Mouse (Mus musculus) adrenal gland, postnatal 14 days (tissue): Measurements from ENCODE around the gene Grm8. TPM values are rescaled to one million over a fixed set of nuclear protein-coding genes. Genes with fewer than 3 reads are reported as not detected.
"Not testable (repeated sequence)": the region's sequence is repeated elsewhere in the genome, so short reads cannot be mapped to it uniquely, and the experiment has no call there.

Source experiments
- DNase-seq: peaks from one replicate; pipeline ENCODE4 v3.0.0; 2021; ENCODE audit warnings: mixed read lengths
- total RNA-seq: library from RNA; stranded (reverse); gene quantifications from 2 replicates; pipeline ENCODE4 v1.2.3, GENCODE M21; 2021

The Grm8 gene
- total RNA-seq, 1 experiment from 2014 or later, result 0.70 TPM

DNA sequence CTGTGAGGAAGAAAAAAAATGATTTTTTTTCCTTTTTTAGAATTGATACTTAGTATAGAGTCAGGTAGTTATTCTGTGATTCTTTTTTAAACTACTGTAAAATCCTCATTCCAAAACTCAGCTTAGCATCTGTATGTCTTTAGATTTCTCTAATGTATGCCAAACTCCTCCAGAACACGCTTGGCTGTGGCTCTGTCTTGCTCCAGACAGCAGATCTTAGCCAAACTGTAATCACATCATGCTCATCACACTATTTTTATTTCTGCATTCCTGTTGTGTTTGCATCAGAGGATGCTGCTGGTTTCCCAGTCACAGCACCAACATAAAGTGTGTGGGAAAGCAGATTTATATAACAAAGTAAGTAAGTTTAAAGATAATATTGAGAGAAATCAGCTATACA lies 249.2 kb downstream of the Grm8 start:
- no peak for DNase-seq

DNA sequence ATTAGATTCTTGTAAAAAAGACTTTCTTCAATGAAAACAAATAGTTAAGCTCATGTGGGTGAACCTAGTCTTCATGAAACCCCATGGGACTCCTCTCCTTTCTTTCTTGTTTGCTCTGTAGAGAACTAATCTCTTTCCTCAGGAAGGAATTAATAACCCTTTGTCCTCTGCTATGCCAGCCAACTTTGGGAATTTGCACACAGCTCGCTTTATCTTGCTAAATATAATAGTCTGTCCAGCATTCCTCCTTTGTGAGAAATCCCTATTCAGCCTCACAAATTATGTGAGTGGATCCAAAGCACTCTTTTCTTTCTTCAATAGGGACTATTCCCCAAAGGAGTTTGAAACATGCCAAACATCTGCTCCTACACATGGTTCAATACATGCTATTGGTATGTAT lies 285.3 kb downstream of the Grm8 start:
- no peak for DNase-seq

DNA sequence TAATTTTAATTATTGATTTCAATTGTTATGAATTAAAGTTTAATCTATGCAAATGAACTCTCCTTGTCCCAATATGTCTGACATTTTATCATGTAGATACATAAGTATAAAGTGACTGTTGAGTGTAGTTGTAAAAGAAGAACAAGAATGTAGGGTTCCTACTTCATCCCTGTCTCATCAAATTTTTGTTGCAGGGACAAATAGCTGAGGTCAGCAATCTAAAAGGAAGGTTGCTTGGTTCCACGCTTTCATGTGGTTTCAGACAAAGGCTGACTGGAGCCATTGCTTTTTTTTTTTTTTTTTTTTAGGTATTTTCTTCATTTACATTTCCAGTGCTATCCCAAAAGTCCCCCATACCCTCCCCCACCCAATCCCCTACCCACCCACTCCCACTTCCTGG lies 298.8 kb downstream of the Grm8 start:
- no peak for DNase-seq

DNA sequence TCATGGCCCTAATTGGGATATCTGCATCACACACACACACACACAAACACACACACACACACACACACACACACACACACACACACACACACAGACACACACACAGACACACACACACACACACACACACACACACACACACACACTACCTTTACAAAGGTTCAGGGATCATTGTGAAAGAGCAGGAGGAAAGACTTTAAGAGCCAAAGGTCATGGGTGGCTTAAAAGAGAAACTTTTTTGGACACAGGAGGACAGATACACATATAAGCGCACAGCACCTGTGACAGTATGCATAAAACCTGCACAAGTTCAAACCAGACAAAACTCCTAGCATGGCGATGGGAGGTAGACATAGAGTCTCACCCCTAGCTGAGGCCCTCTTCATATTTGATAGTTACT lies 315.2 kb downstream of the Grm8 start:
- DNase-seq, result not testable (repeated sequence)

DNA sequence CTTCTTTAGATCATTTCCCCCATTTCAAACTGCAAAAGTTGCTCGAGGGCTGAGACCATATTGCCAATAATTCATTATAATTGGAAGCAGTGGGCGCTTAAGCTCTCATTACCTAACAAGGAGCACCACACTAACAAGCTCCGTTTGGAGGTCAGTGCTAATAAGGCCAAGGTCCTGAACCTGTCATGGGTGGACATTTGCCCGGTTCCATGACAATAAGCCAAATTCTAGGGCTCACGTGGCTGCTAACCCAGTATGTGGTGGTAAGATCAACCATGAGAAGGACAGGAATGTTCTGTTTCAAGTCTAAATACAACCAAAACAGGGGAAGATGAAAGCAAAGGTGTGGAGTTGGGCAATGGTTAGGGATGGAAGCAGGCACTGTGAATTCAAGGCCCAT lies 322.2 kb downstream of the Grm8 start:
- DNase-seq, result no peak

DNA sequence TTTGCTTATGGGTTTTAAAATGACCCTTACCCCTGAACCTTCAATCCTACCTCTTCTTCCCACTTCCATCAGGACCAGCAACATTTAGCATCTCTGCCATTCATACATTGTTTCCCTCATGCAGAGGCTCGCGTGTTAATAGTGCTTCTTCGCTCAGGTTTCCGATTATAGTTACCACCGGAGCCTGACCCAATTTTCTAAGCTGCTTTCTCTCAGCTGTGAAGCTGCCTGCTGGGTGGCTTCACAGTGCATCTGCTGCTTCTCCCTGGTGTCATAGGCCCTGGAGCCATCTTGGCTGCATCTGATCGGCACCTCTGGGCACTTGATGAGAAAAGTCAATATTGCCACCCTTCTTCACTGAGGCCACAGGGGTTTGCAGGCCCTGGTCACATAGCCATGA lies 325.0 kb downstream of the Grm8 start:
- DNase-seq, result no peak

DNA sequence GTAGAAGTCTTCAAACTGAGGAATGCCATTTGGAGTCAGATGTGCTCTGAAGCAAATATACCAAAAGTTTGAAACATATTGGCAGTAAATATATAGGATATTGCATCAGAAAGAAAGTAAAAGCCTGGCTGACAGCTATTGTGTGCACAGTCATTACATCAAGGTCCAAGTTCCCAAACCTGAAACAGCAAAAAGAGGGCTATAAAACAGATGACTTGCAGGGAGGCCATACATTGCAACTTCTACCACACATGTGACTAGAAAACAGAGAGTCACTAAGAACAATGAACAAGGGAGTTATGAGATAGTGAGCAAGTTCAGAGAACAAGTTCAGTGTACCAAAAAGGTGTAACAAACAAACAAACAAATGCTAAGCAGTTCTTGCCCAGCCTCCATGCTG lies 328.2 kb downstream of the Grm8 start:
- no peak for DNase-seq

DNA sequence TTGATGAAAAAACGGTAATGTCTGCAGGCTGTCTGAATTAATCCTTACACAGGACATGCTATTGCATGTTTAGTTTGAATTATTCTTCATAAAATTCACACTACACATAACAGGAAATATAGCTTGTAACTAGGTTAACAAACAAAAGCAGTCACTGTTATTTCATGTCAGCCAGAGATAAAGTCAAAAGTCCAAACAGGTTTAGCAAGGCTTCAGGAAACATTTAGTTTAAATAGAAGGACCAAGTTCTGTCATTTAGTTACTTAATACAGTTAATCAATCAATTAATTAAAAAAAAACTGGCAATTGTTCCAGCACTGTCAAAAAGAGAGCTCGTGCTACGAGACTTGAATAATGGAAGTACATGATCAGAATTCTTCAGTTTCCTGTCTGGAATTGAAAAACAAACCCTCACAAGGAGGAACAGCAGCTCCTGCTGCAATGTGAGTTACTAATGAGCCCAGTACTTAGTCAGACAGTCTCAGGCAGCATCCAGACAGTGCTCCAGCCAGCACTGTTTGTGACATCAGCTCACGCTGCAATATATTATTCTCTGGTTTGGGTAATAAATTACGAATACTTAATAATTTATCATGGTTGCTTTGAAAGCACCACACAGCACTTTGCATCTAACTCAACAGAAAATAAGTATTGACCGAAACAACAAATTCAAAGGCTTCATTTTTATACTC lies 334.0 kb downstream of the Grm8 start:
- no peak for DNase-seq

DNA sequence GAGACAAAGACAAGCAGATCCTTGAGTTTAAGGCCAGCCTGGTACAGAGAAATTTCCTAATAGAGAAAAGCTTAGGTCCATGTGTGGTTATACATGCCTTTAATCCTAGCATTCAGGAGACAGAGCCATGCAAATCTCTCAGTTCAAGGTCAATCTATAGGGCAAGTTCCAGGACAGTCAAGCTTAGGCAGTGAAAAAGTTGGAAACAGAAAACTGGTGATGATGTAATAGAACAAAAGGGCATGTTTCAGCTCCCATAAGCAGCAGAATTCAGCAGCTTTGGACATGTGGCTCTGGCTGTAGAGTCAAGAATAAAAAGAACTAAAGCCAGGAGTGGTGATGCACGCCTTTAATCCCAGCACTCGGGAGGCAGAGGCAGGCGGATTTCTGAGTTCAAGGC lies 336.2 kb downstream of the Grm8 start:
- no peak for DNase-seq

DNA sequence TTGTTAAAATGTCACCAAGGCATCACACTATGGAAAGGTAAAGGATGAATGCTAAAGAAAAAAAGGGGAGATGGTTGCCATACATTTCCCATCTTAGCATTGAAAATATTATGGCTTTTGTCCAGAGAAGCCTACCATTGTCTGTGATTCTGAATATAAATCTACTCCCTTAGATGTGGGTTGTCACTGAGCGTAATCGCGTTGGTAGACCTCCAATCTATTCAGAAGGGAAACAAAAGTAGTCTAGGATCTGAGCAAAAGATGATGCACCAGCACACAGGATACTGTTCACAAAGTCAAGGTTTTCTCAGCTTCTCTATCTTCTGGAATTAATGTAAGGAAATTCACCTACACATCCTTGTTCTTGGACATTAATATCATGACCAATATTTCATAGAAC lies 345.4 kb downstream of the Grm8 start:
- no peak for DNase-seq

DNA sequence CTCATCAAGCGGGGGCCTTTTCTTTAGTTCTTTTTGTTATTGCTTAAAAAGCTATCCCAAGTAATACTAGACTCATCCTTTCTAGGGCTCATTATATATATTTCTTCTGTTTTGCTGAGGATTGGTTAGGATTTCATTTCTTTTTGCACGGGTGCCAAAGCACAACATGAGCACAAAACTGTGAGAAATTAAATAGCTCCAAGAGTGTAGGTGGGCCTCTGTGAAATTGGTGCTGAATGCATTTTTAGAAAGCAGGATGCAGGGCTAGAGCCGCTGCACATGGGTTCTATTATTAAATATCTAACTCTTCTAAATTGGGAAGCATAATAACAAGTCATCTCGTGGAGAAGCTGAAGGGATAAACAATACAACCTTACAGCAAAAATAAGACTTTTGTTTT lies 345.8 kb downstream of the Grm8 start:
- no peak for DNase-seq

DNA sequence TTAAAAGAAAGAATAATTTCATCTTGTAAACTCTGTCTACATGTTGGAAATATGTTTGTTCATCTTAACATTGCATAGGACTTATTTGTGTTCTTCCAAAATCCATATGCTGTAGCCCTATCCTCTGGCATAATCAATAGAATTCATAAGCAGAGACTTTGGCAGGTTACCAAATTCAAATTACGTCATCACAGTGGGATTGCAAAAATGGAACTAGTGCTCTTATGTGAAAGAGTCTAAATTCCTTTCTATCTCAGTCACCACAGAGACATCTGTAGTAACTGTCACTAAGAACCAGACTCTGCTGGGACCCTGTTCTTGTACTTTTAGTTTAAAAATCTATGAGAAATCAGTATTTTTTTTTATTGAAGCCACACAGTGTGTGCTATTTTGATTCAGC lies 352.7 kb downstream of the Grm8 start:
- no peak for DNase-seq

DNA sequence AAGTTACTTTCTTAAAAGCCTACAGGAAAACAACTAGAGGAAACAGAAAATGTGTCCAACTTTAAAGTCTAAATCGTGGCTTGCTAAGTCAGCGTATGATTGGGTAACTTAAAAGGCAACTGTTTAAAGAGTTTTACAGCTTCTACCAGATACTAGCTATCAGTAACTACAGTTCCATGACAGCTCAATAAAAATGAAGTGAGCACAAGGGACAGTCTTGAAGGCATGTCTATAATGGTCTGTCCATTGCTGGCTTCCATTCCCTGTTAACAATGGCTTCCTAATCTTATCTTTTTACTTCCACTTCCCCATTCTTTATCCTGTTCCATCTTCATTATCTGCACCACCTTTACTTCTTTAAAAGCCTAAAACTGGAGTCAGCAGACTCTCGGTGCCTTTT lies 353.6 kb downstream of the Grm8 start:
- no peak for DNase-seq

DNA sequence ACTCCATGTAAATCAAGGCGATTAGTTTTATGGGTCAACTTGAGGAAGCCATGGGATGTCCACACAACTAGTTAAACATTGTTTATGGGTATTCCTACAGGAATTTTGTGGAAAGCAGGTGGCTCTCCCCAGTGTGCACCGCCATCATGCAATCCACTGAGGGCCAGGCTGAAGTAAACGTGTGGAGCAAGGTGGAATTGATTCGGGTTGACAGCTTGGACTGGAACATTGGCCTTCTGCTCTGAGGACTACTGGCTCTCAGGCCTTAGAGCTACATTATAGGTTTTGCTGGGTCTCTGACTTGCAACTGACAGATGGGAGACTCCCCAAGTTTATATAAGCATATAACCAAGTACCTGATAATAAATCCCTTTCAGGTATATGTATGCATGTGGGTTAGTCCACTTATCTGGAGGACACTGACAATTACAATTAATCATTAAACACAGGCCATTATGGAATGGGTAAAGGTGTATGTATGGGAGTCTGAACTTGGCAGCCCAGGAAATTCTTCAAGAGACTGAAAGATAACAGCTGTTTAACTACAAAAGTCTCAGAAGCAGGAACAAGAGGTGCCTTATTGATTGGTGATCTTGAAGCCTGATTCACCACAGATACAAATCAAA lies 359.2 kb downstream of the Grm8 start:
- no peak for DNase-seq

DNA sequence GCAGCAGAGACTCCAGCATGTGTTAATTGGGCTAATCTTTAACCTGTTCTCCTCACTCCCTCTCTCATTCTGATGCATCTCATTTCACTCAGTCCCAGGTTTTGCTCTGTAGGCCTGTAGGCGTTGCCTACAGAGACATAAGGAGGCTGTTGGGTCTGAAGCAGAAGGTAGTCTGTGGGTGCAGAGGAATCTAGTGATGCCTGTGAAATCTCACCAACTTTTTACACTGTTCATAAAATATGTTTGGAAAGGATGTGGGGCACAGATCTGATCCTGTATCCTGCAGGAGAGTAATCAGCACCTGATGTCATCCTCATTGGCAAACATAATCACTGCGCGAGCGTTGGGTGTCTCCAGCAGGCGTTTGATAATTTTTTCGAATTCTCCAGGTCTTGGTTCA lies 372.9 kb downstream of the Grm8 start:
- no peak for DNase-seq

DNA sequence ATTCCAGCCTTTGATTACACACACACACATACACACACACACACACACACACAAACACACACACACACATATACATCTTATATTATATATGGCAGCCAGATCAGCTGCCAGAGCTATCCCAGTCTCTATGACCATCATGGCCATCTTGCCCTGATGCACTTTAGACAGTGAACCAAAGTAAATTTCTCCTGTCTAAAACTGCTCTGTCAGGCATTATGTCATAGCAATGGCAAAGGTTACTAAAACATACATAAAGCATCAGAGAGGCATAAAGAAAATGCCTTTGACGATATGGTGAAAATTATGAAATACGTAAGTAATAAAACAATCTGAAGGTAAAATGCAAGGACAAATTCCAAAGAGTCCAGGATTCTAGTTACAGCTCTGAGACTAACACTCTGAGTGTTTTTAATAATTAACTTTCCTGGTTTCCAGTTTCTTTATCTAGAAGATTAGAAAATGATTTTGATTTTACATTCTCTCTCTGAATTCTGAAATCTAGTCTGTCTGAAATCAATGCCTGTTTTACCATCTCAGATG lies 381.6 kb downstream of the Grm8 start:
- no peak for DNase-seq

DNA sequence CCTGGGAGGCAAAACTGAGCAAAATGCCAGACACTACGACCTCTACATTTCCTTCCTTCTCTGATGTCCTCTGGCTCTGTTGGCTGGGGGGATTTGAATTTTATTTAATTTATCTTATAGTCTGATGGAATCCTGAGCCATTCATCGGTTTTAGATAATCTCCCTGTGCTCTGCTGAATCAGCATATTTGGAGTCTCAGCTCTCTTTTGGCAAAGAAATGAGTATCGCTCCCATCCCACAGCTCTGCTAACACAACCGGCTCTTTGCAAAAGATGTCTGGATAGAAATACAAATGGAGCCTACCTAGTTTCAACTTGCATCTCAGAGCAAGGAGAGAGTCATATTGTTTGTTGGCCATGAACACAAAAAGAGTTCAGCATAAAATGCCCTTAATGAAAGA lies 388.5 kb downstream of the Grm8 start:
- DNase-seq, result no peak

DNA sequence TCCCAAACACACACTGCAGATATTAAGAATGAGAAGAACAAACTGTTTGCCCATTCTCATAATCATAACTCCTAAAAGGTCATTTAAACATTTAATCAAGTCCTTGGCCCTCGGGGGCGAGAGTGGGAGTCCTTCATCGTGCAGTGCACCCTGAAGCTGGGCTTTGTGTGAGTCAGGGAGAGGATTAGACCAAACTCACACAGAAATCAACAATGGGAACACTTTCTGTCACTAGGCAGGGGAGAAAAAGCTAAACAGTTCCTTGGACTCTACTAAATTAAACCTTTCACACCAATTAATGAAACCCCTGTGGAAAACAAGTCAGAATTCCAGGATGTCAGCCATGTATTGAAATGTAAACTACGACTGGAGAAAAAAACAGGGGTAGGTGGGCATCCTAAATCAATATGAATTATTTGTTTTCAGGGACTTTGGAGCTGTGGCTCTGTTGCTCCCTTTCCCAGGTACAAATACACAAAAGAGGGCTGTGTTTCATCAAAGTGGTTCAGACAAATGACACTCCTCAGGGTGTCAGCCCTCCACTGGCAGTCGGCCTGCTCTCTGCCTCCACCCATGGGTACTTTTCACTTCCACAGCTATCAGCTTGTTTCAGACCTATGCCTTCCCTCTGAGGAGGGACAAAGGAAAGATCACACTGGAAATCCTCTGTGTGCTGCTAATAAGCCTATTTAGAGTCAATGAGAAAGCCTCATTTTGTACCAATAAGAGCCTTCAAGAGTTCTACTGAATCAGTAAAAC lies 389.1 kb downstream of the Grm8 start:
- DNase-seq, result no peak

DNA sequence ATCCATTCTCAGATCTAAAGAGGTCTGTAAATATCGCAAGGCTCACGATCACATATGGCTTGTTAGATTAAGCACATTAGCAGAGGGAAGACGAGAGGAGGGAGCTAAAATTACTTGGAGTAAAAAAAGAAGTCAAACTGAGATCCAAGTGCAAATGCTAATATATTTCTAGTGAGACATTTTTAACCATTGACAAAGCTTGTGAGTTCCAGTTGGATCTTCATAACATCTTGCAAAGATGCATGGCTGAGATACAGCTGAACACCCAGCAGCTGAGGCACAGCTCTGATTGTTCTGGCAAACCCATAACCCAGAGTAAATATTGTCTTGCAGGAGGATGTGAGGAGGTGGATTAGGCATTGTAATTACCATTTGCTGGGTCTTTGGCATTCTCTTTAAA lies 445.6 kb downstream of the Grm8 start:
- DNase-seq, result no peak

DNA sequence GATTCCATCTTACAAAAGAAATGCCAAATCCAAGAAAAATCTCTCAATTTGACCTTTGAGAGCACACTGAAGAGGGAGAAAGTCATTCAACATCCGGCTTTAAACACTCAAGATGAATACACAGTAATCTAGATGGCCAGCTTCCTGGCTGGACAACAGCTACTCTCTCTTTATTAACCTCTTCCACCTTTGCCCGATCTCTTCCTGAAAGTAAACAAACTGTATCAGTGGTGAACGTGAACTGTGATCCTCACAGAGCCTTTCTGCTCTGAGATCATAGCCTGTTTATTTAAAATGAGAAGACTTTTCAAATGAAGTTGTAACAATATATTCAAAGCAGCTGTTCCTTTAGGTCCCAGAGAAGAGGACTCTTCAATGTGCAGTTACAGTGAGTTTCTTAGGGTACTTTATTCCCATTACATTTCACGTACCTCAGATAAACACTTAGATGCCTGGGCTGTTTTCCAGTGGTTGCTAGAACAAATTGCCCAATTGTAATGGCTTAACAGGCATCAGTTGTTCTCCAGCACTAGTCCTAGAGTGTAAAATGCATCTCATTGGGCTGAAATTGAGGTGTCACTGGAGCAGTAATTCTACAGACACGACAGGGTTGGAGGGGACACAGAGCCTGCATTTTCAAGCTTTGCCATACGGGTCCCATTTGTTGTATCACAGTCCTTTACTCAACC lies 473.1 kb downstream of the Grm8 start:
- DNase-seq, result no peak

DNA sequence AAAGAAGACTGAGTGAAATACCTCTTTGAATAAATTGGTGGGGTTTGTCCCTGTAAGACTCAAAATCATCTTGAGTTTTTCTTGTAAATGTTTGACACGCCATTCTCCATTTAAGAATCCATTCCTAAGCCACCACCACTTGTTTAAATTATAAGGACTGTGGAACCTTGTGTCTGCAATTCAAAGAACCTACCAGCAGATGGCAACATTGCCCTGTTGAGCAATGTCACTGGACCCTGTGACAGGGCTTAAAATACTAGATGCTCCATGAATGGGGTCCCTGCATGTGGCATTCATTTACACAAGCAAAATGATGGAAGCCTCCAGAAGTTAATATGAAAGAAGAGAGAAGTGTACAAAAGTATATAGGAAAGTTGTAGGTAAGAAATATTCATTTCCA lies 477.5 kb downstream of the Grm8 start:
- DNase-seq, result peak; percentile 38

DNA sequence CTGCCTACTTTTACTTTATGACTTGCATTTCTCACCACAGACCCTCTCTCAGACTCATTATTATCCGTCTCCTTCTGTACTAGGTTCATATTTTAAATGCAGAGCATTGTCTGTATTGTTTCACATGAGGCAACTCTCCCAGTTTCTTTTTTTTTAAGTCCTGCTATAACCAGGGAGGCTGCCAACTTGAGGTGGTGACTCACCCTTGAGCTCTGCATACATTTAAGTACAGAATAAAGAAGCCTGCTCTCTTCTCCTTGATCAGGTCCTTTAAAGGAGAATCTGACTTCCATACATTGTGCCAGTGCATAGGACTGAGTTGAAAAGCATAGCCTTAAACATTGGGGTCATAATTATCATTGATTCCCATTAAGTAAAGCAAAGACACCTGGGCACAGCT lies 488.5 kb downstream of the Grm8 start:
- no peak for DNase-seq

DNA sequence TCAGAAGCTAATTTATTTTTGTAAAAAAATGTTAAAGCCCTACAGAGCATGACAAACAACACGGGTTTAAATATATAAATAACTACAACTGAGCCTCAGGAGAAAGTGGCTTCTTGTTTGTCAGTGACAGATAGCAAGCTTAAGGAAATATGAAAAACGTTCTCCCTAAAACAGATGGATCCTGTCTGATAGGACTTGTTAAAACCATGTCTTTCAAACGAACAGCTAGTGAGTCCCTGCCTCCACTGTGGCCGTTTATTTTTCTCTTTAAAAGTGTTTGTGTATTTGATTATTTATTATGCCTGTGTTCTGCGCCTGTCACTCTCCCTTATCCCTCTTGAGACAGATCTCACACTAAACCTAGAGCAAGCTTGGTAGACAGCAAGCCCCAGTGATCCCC lies 489.9 kb downstream of the Grm8 start:
- DNase-seq, result no peak
